Mouse (Mus musculus): ENCODE results near the gene Cfap206.
A peak's percentile ranks its signal among the peaks of the same experiment; 100 is the strongest.
"Not testable (repeated sequence)": the region's sequence is repeated elsewhere in the genome, so short reads cannot be mapped to it uniquely, and the experiment has no call there.

Gene Cfap206

DNA sequence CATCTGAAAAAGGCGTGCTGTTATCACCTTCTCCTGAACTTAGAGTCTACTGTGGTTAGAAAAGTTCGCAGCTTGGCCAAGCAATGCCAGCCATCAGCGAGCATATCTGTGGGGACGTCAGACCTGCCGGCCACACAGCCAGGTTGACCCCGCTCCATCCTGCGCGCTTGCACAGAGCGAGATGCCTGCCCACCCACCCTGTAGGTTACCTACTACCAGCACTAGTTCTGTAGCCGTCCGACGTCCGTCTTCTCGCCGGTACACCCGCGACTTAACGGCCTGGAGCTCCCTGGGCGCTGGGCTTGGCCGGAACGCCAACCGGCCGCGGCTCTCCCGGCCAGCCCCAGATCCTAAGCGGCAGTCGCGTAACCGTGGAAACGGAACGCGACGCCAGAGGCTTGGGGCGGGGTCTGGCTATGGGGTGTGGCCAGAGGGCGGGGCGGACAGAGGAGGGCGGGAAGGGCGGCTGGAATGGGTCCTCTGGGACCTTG lies at the start of gene Cfap206:
Cfap206 (minus strand) TSS at position 356 of the 491 bp plus-strand sequence.
- DNase-seq, result peak; percentile 39 to 61

DNA sequence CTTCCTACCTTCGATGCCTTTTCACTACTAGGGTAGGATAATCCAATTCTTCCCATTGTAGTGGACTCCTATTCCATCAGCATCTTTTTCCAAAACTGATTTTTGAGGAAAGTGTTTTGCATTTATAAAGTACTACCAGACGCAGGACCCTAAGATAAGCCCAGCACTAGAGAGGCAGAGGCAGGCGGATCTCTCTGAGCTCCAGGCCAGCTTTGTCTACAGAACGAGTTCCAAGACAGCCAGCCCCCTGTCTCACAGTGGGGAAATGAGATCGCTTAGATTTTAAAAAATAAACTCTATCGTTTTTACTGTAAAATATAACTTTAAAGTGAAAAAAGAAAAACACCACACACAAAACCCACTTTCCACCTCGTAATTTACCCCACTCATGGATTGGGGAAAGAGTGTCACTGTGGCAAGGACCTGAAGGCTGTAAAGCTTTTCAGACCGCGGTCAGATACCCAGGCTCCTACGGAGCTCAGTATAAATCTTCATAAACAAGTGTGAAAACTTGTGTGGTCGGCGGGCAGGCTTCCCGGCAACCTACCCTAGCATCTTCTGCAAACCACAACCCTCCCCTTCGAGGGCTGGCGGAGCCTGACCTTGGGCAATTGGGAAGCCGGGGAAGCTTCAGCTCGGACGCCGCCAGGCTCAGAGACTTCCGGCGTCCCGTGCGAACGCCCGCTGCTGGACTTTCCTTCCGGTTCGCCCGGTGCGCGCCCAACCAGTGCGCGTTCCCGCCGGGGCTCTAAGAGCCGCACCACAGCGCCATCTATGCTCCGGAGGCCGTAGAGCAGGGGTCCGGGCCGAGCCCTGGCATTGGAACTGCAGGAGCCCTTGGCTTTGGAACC lies 47.9 kb upstream of the Cfap206 start, which contains the start of gene Smim8:
Smim8 (minus strand) TSS at position 747 of the 851 bp plus-strand sequence.
- peak; percentile 92 for DNase-seq

DNA sequence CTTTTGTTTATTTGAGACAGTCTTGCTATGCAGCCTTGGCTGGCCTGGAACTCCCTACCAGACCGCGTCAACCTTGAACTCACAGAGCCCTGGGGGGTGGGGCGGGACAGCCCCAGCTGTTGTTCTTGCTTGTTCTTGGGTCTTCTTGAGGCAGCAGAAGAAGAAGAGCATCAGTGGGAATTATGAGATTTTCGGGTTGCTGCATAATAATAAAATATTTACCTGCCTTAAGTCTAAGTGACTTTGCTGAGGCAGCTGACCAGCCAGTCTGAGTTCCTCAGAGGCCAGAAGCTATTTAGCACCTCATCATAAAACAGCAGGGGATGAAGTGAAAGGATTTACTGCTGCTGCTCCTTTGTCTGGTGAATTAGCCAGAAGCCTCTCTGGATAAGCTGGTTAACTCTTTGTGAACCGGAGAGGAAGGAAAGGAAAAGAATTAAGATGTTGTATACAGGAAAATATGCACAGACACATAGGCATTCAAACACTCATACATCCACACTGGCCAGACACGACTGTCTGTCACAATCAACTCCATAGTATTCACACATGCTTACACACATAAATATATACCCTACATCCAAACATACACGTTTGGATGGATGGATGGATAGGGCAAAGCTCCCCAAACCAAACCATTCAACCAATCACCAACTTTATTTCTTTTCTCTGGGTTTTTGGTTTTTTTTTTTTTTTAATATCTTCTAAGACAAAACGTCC lies 41.8 kb upstream of the Cfap206 start:
- no peak for DNase-seq

DNA sequence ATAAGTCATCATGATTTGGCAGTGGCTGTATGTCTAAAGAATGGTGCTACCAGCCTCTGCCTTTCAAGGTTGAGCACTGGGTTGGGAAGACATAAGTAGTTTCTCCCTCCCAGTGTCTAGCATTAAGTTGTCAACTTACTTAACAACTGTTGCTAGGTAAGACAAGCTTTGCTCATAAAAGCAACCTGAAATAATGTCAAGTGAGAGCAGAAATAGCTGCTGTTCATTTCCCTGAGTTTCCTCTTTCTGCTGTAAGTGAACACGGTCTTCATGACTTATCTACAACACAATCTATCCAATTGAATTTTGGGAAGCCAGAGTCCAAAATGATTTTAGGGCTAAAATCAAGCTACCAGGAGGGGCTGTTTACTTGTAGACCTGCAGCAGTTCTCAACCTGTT lies 26.2 kb upstream of the Cfap206 start, which contains the start of gene Gm136:
Gm136 (minus strand) TSS at position 101 of the 400 bp plus-strand sequence.
- DNase-seq, result no peak

DNA sequence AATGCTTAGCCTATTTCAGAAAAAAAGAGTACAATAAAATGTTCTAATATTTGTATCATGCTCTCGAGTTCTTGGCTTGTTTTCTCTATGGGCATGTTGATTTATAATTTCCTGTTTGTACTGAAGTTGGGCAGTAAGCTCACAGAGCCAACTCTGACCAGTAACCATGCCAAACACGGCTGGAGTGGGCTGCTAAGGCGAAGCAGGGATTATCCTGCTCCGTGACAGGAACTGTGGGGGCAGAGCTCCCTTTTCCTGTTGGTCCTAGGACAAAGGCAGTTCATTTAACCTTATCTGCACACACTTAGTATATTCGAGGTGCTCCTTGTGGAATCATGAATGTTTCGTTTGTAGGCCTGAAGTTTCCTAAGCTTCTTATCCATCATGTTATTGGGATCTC lies 19.2 kb upstream of the Cfap206 start:
- no peak for DNase-seq

DNA sequence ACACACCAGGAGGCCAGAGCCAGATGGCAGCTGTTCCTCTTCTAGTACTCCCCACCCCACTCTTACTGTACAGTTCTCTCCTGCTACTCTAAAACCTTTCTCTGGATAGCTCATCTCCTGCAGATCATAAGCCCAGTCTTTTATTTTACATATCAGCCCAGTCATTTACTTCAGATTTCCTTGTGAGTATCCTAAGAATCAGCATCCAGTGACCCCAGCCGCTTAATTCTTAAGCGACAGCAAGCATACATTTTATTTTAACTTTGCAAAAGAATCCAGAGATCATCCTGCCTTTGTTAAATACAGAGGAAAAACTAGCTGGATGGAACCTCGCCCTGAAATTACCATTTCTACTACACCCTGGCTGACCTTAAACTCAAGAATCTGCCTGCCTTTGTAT lies 4.5 kb upstream of the Cfap206 start:
- no peak for DNase-seq

DNA sequence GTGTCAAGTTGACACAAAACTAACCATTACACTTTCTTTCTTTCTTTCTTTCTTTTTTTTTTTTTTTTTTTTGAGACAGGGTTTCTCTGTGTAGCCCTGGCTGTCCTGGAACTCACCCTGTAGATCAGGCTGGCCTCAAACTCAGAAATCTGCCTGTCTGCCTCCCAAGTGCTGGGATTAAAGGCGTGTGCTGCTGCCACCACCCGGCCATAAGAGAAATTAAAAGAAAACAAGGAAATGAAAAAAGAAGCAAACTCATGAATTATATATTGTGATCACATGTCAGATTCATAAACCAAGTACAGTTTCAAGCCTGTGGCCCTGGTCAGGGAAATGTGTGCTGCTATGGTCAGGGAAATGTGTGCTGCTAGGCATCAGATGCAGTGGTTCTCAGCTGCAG lies 3.4 kb upstream of the Cfap206 start:
- DNase-seq, result not testable (repeated sequence)

DNA sequence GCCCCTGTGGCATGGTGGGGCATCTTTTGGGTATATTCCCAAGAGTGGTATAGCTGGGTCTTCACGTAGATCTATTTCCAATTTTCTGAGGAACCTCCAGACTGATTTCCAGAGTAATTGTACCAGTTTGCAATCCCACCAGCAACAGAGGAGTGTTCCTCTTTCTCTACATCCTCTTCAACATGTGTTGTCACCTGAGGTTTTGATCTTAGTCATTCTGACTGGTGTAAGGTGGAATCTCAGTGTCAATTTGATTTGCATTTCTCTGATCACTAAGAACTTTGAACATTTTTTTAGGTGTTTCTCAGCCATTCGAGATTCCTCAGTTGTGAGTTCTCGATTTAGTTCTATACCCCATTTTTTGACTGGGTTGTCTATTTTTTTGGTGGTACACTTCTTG lies 4.3 kb downstream of the Cfap206 start:
- not testable (repeated sequence) for DNase-seq

DNA sequence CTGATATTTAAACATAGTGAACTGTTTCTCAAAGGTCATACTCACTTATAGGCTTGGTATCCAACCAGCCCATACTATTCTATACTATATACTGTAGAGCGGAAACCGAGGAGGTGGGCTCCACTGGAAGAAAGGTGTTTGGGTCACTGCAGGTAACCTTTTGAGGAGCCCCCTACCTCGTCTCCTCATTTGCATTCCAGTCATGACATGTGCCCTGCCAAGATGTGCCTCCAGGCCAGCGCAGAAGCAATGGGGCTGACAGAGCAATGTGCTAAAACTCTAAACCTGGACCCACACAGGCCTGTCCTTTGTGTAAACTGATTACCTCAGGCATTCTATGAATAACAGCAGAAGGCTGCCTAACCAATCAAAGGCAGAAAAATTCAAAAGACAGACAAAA lies 5.7 kb downstream of the Cfap206 start:
- DNase-seq, result no peak

DNA sequence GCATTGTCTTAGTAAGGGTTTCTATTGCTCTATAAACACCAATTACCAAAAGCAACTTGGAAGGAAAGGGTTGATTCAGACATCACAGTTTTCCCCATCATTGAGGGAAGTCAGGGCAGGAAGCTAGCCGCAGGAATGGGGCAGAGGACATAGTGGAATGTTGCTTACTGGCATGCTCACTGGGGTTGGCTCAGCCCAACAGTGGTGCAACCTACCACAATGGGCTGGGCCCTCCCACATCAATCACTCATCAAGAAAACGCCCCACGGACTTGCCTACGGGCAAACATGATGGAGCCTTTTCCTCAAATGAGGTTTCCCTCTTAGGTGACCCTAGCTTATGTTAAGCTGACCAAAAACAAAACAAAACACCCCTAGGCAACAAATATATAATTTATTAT lies 6.8 kb downstream of the Cfap206 start:
- no peak for DNase-seq

DNA sequence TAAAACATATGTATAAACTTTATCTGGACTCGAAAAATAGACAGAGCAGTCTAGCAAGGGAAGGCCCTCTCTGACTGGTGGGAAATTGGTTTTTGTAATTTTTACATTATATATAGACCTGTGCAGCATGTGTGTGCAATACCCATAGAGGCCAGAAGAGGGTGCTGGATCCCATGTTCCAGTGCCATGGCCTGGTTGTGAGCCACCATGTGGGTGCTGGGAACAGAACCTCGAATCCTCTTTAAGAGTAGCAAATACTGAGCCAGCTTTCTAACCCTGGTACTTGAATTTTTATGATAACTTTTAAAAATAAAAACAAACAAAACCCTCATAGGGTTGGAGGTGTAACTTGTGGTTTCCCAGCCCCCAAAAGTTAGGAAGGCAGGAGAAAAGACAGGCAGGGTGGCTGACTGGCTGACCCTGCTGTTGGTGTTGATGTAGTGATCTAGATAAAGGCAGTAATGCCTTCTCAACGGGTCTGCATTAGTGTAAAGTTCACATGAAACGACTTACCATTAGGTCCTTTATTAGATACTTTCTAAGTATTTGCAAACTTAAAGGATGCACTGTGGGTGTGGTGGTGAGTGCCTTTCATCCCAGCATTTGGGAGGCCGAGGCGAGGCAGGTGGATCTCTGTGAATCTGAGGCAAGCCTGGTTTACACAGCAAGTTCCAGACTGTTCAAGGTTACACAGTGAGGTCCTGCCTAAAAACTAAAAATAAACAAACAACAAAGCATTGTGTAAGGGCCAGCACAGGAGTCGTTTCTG lies 9.7 kb downstream of the Cfap206 start:
- DNase-seq, result no peak

DNA sequence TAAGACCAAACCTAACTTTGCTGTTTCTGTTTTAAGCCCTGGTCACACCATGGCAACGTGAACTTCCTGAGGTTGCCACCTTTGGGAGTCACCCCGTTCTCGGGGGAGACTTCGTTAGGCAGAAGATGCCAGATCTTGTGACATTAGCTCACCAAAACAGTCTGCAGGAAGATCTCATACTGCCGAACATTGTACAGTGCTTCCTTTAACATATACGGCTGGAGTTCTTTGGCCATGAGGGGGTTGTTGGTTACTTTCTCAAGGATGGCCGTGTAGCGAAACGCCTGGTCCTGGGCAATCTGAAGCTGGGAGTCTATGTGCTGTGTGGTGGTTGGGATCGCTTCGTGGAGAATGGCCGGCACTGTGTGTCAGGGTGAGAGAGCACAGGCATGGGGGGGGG lies 10.6 kb downstream of the Cfap206 start:
- DNase-seq, result no peak

DNA sequence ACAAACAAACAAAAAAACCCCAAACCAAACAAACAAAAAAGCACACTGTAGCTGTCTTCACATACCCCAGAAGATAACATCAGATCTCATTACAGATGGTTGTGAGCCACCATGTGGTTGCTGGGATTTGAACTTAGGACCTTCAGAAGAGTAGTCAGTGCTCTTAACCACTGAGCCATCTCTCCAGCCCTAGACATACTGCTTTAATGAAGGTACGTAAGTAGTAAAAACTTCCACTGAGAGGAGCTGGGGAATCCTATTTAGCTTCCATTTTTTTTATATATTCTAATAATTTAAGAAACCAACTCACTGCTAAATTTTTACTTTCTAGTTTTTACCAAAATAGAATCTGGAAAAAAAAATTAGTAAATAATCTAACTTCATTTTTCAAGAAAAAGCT lies 14.9 kb downstream of the Cfap206 start:
- DNase-seq, result no peak

DNA sequence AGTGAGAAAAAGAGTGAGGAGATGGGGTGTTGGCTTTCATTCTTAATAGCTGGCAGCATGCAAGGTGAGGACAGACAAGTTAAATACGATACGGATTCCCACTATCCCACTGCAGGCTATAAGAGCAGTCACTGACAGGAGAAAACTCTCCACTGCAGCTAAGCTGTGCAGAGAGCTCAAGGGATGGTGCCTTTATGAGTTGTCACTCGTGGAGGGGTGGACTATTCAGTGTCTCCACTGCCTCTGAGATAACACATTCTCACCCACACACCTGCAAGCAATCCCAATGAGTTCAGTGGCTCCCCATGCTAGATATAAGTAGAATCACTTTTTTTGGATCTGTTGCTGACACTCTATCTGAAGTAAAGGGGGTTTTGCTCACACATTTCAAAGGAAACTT lies 21.9 kb downstream of the Cfap206 start:
- no peak for DNase-seq

DNA sequence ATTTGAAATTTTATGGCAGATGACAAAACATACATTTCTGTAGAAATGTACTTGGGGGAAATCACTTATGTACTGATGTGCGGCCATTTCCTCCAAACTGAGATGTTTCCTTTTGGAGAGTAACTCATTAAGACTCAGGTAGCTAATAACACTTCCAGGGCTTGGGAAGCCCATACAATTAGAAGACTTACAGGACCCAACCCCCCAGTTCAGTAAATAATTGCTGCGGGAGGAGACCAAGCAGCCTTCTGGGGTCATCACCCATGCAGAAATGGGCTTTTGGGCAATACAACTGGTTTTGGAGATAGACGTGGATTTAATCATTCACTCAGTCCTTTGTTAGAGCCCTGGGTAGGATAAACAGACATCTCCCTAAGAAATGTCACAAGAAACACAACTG lies 22.8 kb downstream of the Cfap206 start:
- no peak for DNase-seq

DNA sequence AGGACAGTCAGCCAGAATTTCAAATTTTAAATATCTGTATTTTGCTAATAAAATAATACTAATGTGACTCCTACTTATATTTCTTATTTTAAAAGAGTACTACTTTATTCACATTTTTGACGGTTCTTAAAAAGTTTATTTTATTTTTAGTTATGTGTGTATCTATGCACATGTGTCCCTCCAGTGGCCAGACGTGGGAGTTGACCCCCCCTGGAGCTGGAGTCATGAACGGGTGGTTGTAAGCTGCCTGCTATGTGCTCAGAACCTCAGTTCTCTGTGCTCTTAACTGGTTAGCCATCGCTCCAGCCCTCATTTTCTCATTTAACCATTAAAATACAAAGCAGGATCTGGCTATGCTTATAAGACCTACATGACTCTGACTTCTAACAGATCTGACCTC lies 27.0 kb downstream of the Cfap206 start:
- no peak for DNase-seq

DNA sequence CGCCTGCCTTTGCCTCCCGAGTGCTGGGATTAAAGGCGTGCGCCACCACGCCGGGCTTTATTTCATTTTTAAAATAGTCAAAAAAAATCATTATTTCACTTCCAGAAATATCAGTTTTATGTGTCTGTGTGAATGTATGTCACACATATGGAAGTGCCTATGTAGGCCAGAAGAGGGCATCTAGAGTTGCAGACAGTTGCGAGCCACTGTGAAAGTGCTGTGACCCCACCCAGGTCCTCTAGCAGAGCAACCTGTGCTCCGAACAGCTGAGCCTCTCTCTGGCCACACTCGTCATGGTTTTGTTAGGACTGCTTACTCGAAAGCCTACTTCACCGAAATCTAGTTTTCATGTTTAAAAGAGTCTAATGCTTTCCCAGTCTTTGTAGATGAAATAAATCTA lies 27.8 kb downstream of the Cfap206 start:
- DNase-seq, result no peak

DNA sequence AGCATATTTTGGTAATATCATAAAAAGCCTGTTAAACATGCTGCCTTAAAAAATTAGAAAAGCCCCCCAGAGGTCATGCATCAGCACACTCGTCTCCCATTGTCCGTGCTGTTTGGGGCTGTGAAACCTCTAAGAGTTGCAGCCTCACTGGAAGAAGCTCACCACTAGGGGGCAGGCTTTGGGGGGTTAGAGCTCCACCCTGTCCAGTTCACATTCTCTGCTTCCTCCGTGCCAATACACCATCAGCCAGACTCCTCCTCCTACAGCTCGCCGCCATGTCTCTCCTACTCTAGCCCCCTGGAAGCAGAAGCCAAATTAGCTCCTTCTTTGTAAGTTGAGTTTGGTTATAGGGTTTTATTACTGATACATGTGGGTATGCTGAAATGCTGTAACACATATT lies 28.5 kb downstream of the Cfap206 start:
- DNase-seq, result peak; percentile 28 to 39

DNA sequence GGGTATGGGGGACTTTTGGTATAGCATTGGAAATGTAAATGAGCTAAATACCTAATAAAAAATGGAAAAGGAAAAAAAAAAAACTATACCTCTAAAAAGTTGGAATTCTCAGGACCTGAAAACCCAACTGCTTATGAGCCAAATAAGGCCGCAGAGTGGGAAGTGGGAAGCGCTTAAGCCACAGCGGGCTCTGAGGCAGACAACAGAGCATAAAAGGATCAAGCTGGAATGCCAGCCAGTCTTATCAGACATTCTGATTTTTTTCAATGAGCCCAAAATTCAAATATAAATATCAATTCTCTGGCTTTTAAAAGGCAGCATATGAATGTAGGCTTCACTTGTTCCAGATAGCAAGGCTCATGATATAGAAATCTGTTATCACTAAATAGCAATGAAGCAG lies 42.0 kb downstream of the Cfap206 start:
- DNase-seq, result no peak

DNA sequence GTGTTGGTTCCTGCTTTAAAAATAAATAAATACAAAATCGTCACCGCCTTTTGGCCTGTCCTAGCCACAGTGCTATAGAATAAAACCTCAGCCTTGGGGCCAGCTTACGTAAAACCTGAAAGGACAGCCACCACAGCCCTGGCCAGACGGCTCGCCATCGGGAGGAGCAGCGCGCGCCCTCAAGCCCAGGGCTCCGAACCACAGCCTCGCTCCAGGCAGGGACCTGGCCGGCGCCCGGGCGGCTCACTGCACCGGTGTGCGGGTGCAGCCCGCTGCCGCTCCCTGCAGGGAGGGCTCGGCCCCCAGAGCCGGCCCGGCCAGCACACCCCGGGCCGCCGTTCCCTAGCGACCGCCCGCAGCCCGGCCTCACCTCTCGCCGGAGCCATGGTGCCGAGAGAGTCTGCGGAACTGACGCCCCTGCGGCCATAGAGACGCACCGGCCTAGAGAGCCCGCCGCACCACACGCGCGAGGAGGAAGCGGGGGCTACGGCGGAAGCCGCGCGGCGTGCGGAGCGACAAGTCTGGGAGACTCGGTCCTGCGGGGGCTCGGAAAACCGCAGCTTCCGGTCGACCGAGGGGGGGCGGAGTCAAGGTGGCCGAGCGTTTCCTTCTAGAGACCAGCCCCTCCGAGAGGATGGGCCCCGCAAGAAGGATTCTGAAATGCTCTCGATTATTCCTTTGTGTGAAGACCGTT lies 43.0 kb downstream of the Cfap206 start, which contains the start of gene Slc35a1:
Slc35a1 (minus strand) TSS at position 565 of the 694 bp plus-strand sequence.
- DNase-seq, result peak; percentile 94 to 98

DNA sequence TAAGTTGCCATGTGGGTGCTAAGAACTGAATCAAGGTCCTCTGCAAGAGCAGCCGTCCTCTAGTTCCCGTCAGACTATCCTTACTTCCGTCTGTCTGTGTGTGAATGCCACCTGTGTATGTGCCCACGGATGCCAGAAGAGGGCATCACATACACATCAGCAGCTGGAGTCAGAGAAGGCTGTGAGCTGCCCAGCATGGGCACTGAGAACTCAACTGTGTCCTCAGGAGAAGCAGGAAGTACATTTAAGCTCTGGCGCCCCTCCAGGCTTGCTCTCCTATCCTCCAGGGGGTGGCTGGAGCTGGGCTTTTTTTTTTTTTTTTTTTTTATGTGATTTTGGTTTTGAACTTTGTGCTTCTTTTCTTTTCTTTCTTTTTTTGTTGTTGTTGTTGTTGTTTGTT lies 49.5 kb downstream of the Cfap206 start:
- DNase-seq, result no peak

DNA sequence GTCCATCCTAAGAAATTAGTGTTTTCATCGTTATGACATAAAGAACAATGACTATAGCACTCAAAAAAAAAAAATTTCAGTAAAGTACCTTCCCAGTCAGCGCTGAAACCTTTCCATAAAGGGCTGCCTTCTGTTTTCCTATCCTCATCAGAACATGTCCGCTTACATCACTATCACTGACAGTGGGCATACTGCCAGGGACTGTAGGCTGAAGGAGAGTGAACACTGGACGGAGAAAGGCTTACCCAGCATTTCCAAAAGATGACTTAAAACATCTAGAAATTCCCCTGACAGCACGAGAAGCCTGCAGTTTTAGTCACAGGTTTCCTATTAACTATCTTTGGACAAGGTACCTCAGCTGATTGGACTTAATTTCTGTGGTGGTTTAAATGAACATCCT lies 56.3 kb downstream of the Cfap206 start:
- DNase-seq, result no peak

Measured in cerebellum, postnatal 36 days (tissue).